In genomic region chr15:80003581-80003980, GRCm38 (mm10) we compare ENCODE assay signal across 16 mouse cellular contexts. TPM values are rescaled to one million over a fixed set of nuclear protein-coding genes. Genes with fewer than 3 reads are reported as not detected.
DNase-seq lines count a peak whose midpoint lies in the region; ATAC-seq and TF ChIP-seq lines count a peak whose summit lies in the region.
"Had no signal": no experiment of that assay in that cellular context is flagged by ENCODE, and none has a peak within 500 bp of the region (broad histone marks: within the 10 kb centered on the region; RNA-seq: fewer than 3 reads in every experiment).

No protein-coding gene starts in this region.

- TF ChIP-seq POLR2A in heart, adult 2 months (IDR thresholded peaks at IDR 0.05; ENCODE audit: insufficient read depth, low read depth, low read length): no peak

- H3K36me3 ChIP-seq in heart, adult 2 months (ENCODE audit: control insufficient read depth, insufficient read depth, low read length): peaks cover 23% of the 10 kb centered on the region
- H3K36me3 ChIP-seq in heart, embryonic 12.5 days: no peaks in the 10 kb centered on the region
- no peaks in the 10 kb centered on the region for H3K36me3 ChIP-seq in kidney, embryonic 16.5 days (ENCODE audit: insufficient read depth, low read length)
- H3K36me3 ChIP-seq: limb, embryonic 12.5 days; liver, embryonic 13.5 days; midbrain, embryonic 13.5 days; neural tube, embryonic 15.5 days had no signal

- no peaks in the 10 kb centered on the region for H3K9me3 ChIP-seq in heart, embryonic 12.5 days (replicated peaks)
- H3K9me3 ChIP-seq in kidney, embryonic 16.5 days (ENCODE audit: low read length): no peaks in the 10 kb centered on the region
- H3K9me3 ChIP-seq: limb, embryonic 12.5 days; liver, embryonic 13.5 days; midbrain, embryonic 13.5 days; neural tube, embryonic 15.5 days had no signal

- no peak for TF ChIP-seq CTCF in heart, adult 2 months (IDR thresholded peaks at IDR 0.05)

- peak overlapping the region; percentile 75 for H3K27ac ChIP-seq in heart, adult 2 months
- no peak overlapping the region for H3K27ac ChIP-seq in heart, embryonic 12.5 days (ENCODE audit: poor library complexity, severe bottlenecking)
- H3K27ac ChIP-seq in kidney, embryonic 16.5 days (ENCODE audit: low read length): peak overlapping the region; percentile 73; the same call in 1 of the 2 replicates
- peak overlapping the region; percentile 97 for H3K27ac ChIP-seq in brown adipose tissue, adult 24 weeks (replicated peaks; ENCODE audit: low read depth, low read length)
- H3K27ac ChIP-seq: limb, embryonic 12.5 days; midbrain, embryonic 13.5 days; neural tube, embryonic 15.5 days had no signal

- peaks cover 37% of the 10 kb centered on the region for H3K4me1 ChIP-seq in heart, adult 2 months (ENCODE audit: control insufficient read depth, insufficient read depth, low read length)
- peaks cover 50% of the 10 kb centered on the region for H3K4me1 ChIP-seq in heart, embryonic 12.5 days (replicated peaks)
- H3K4me1 ChIP-seq in kidney, embryonic 16.5 days (ENCODE audit: insufficient read depth, low read length): 0 out of 2 replicates have a peak, but pooled peaks cover 11% of the 10 kb centered on the region
- peaks cover 24% of the 10 kb centered on the region for H3K4me1 ChIP-seq in brown adipose tissue, adult 24 weeks (ENCODE audit: control insufficient read depth, insufficient read depth, insufficient read length, low read length)
- H3K4me1 ChIP-seq: limb, embryonic 12.5 days had no signal

- H3K27me3 ChIP-seq in heart, adult 2 months (ENCODE audit: control insufficient read depth, insufficient read depth, low read length): no peaks in the 10 kb centered on the region
- H3K27me3 ChIP-seq in heart, embryonic 12.5 days (replicated peaks): peaks cover 6% of the 10 kb centered on the region; the same call in 1 of the 2 replicates
- no peaks in the 10 kb centered on the region for H3K27me3 ChIP-seq in kidney, embryonic 16.5 days (ENCODE audit: insufficient read depth, low read length)
- H3K27me3 ChIP-seq: liver, embryonic 13.5 days; neural tube, embryonic 15.5 days had no signal

- ATAC-seq in heart, embryonic 12.5 days (ENCODE audit: insufficient number of reproducible peaks, low FRiP score): no peak
- ATAC-seq in kidney, embryonic 16.5 days (ENCODE audit: low FRiP score, low TSS enrichment): no peak
- ATAC-seq: midbrain, embryonic 13.5 days had no signal

- no peak for TF ChIP-seq EP300 in heart, adult 2 months (IDR thresholded peaks at IDR 0.05; ENCODE audit: insufficient read depth, low read depth, low read length)

- intact Hi-C loops in heart, adult 2 months (cut with DNase I): no loop called here

- 29% methylated on average over 2 of the region's 2 CpGs for WGBS in heart, adult 2 months
- WGBS in heart, embryonic 12.5 days: 40% methylated on average over 2 of the region's 2 CpGs
- 59% methylated on average over 2 of the region's 2 CpGs for WGBS in kidney, embryonic 16.5 days

- no peaks in the 10 kb centered on the region for H3K79me2 ChIP-seq in heart, adult 2 months (replicated peaks; ENCODE audit: control insufficient read depth, insufficient read depth, low read length)

- no peak overlapping the region for H3K4me3 ChIP-seq in heart, adult 2 months
- H3K4me3 ChIP-seq in heart, embryonic 12.5 days: no peak overlapping the region
- H3K4me3 ChIP-seq in kidney, embryonic 16.5 days (ENCODE audit: low read length): no peak overlapping the region
- no peak overlapping the region for H3K4me3 ChIP-seq in brown adipose tissue, adult 24 weeks (ENCODE audit: insufficient read depth, low read depth, low read length)
- H3K4me3 ChIP-seq: limb, embryonic 12.5 days; liver, embryonic 13.5 days; midbrain, embryonic 13.5 days; myocyte; neural tube, embryonic 15.5 days had no signal

- H3K4me2 ChIP-seq in heart, embryonic 12.5 days: no peak overlapping the region
- H3K4me2 ChIP-seq in kidney, embryonic 16.5 days (replicated peaks; ENCODE audit: low read depth, low read length): no peak overlapping the region
- H3K4me2 ChIP-seq: limb, embryonic 12.5 days; midbrain, embryonic 13.5 days; neural tube, embryonic 15.5 days had no signal

- H3K9ac ChIP-seq in heart, adult 2 months (ENCODE audit: low read depth, low read length): no peak overlapping the region
- H3K9ac ChIP-seq in heart, embryonic 12.5 days: no peak overlapping the region
- no peak overlapping the region for H3K9ac ChIP-seq in kidney, embryonic 16.5 days (replicated peaks; ENCODE audit: low read length)
- H3K9ac ChIP-seq: limb, embryonic 12.5 days; liver, embryonic 13.5 days; midbrain, embryonic 13.5 days; neural tube, embryonic 15.5 days had no signal

- DNase-seq in heart, adult 2 months: peak in 1 of 2 experiments; percentile 52
- DNase-seq in kidney, adult 18-20 months: no peak
- peak; percentile 30 for DNase-seq in 3T3-L1 (ENCODE audit: low read depth, low spot score)
- no peak for DNase-seq in thymus, postnatal 25 days
- no peak for DNase-seq in frontal cortex, postnatal 10 days (ENCODE audit: low spot score in 2 of 2)
- DNase-seq: cerebellum, adult 9-11 months; liver, embryonic 13.5 days; lung, postnatal 36 days; thymus, postnatal 36 days had no signal

RNA-seq across cellular contexts. Expression of gene Pdgfb, which starts 11.2 kb away (rescaled TPM):
- 10 to 100 TPM; 27.1 to 27.3 TPM for total RNA-seq in heart, adult 2 months (2021)
- polyA plus RNA-seq in heart, adult 2 months (2012; rRNA removed): 32.6 and 45.1 TPM in 2 replicates
- polyA plus RNA-seq in heart, embryonic 12.5 days (2016; fragmentation: Nextera tagmentation; extraction: Ambion mirVana): 1.7 and 2.3 TPM in 2 replicates
- 4.3 and 6.2 TPM in 2 replicates for polyA plus RNA-seq in kidney, embryonic 16.5 days (2015; fragmentation: Nextera tagmentation; extraction: Ambion mirVana)
- polyA plus RNA-seq in brown adipose tissue, adult 24 weeks (2012; ENCODE audit: insufficient read depth, insufficient read length, missing spikeins): 9.8 and 13.0 TPM in 2 replicates

RNA-seq across cellular contexts. Expression of gene Cbx7, which starts 32.7 kb away (rescaled TPM):
- total RNA-seq in heart, adult 2 months (2021): 10 to 100 TPM; 18.9 to 21.7 TPM
- 21.4 and 31.6 TPM in 2 replicates for polyA plus RNA-seq in heart, adult 2 months (2012; rRNA removed)
- 1.4 and 1.7 TPM in 2 replicates for polyA plus RNA-seq in heart, embryonic 12.5 days (2016; fragmentation: Nextera tagmentation; extraction: Ambion mirVana)
- 3.3 and 3.9 TPM in 2 replicates for polyA plus RNA-seq in kidney, embryonic 16.5 days (2015; fragmentation: Nextera tagmentation; extraction: Ambion mirVana)
- 6.8 and 7.1 TPM in 2 replicates for polyA plus RNA-seq in brown adipose tissue, adult 24 weeks (2012; ENCODE audit: insufficient read depth, insufficient read length, missing spikeins)
